Mouse (Mus musculus) MEL (cell line): ENCODE data around the gene Unc5b. TPM values are rescaled to one million over a fixed set of nuclear protein-coding genes. Genes with fewer than 3 reads are reported as not detected.

Experiments
- DNase-seq: peaks from one replicate; pipeline ENCODE4 v3.0.0; 2011; ENCODE audit warnings: low read depth, low spot score
- H3K27ac ChIP-seq: 2 replicates; pipeline ENCODE4 v1.5.1; 2012; ENCODE audit warnings: low read depth, mild to moderate bottlenecking, control low read depth, low read length, moderate library complexity; ENCODE audit not compliant: control insufficient read depth
- H3K27me3 ChIP-seq, 2 experiments: fragments of 150-350 bp in 1 of 2; sonication (generic) in 1 of 2; 2 replicates each; pipeline ENCODE4 v1.6.1; 2012; ENCODE audit warnings: low read length in 2 of 2, mild to moderate bottlenecking in 2 of 2, improper control_type of control experiment in 1 of 2, moderate library complexity in 1 of 2; ENCODE audit not compliant: insufficient read depth in 2 of 2, control insufficient read depth in 1 of 2
- H3K36me3 ChIP-seq, 2 experiments: 2 replicates each; pipeline ENCODE4 v1.6.1; 2012 to 2014; ENCODE audit warnings: low read length in 2 of 2, improper control_type of control experiment in 1 of 2, inconsistent platforms in 1 of 2, mild to moderate bottlenecking in 1 of 2; ENCODE audit not compliant: insufficient read depth in 2 of 2, control insufficient read depth in 1 of 2
- H3K4me1 ChIP-seq, 2 experiments: fragments of 150-350 bp in 1 of 2; sonication (generic) in 1 of 2; 2 replicates each; pipeline ENCODE4 v1.6.1; 2012; ENCODE audit warnings: low read length in 2 of 2, improper control_type of control experiment in 1 of 2, mild to moderate bottlenecking in 1 of 2; ENCODE audit not compliant: insufficient read depth in 2 of 2, control insufficient read depth in 1 of 2
- H3K4me3 ChIP-seq, 2 experiments: fragments of 150-350 bp in 1 of 2; sonication (generic) in 1 of 2; 2 replicates each; pipeline ENCODE4 v1.5.1; 2012; ENCODE audit warnings: low read depth in 2 of 2, low read length in 2 of 2, mild to moderate bottlenecking in 2 of 2, moderate library complexity in 2 of 2, control low read depth in 1 of 2, improper control_type of control experiment in 1 of 2; ENCODE audit not compliant: control insufficient read depth in 1 of 2, insufficient read depth in 1 of 2
- H3K79me2 ChIP-seq: 2 replicates; pipeline ENCODE4 v1.6.1; 2012; ENCODE audit warnings: mild to moderate bottlenecking, low read length, moderate library complexity; ENCODE audit not compliant: control insufficient read depth, poor library complexity, insufficient read depth
- H3K9ac ChIP-seq: 2 replicates; pipeline ENCODE4 v1.6.1; 2012; ENCODE audit warnings: low read depth, mild to moderate bottlenecking, control low read depth, low read length, moderate library complexity; ENCODE audit not compliant: control insufficient read depth, poor library complexity, severe bottlenecking
- H3K9me3 ChIP-seq: fragments of 150-350 bp; sonication (generic); replicated peaks from 2 replicates; pipeline ENCODE4 v1.6.1; 2012; ENCODE audit warnings: mild to moderate bottlenecking, low read length, improper control_type of control experiment, moderate library complexity; ENCODE audit not compliant: insufficient read depth
- CHD2 ChIP-seq: IDR thresholded peaks from 2 replicates; pipeline ENCODE4 v1.6.1; 2011; ENCODE audit warnings: low read length, improper control_type of control experiment
- CTCF ChIP-seq, 3 experiments: IDR thresholded peaks in 2 of 3; conservative IDR thresholded peaks in 1 of 3; 2 replicates each; pipeline ENCODE4 v1.5.1; 2011 to 2012; ENCODE audit warnings: low read length in 3 of 3, low read depth in 2 of 3, mild to moderate bottlenecking in 2 of 3, improper control_type of control experiment in 1 of 3, inconsistent platforms in 1 of 3, mixed read lengths in 1 of 3, moderate library complexity in 1 of 3; ENCODE audit not compliant: control insufficient read depth in 1 of 3, insufficient read depth in 1 of 3, poor library complexity in 1 of 3, severe bottlenecking in 1 of 3
- ELF1 ChIP-seq: IDR thresholded peaks from 2 replicates; pipeline ENCODE4 v1.6.1; 2014; ENCODE audit warnings: low read depth, mild to moderate bottlenecking, inconsistent platforms, low read length, improper control_type of control experiment, moderate library complexity
- EP300 ChIP-seq, 2 experiments: IDR thresholded peaks; 2 replicates each; pipeline ENCODE4 v1.6.1; 2011; ENCODE audit warnings: improper control_type of control experiment in 2 of 2, low read length in 2 of 2, low read depth in 1 of 2, mild to moderate bottlenecking in 1 of 2
- ETS1 ChIP-seq: IDR thresholded peaks from 2 replicates; pipeline ENCODE4 v1.6.1; 2012; ENCODE audit warnings: low read depth, mild to moderate bottlenecking, inconsistent platforms, low read length, improper control_type of control experiment, moderate library complexity
- HCFC1 ChIP-seq: IDR thresholded peaks from 2 replicates; pipeline ENCODE4 v1.6.1; 2012; ENCODE audit warnings: low read depth, mild to moderate bottlenecking, inconsistent platforms, low read length, improper control_type of control experiment, moderate library complexity
- KAT2A ChIP-seq: conservative IDR thresholded peaks from 2 replicates; pipeline ENCODE4 v1.6.1; 2012; ENCODE audit warnings: low read depth, low read length, improper control_type of control experiment, inconsistent platforms
- MAX ChIP-seq: IDR thresholded peaks from 2 replicates; pipeline ENCODE4 v1.6.1; 2011; ENCODE audit warnings: low read length, improper control_type of control experiment
- MEF2A ChIP-seq: IDR thresholded peaks from 2 replicates; pipeline ENCODE4 v1.6.1; 2014; ENCODE audit warnings: low read depth, mild to moderate bottlenecking, inconsistent platforms, low read length, improper control_type of control experiment; ENCODE audit not compliant: poor library complexity, insufficient replicate concordance, severe bottlenecking; ENCODE audit errors: extremely low read depth
- MYB ChIP-seq: IDR thresholded peaks from 2 replicates; pipeline ENCODE4 v1.6.1; 2011; ENCODE audit warnings: mild to moderate bottlenecking, low read depth, low read length, improper control_type of control experiment
- MYC ChIP-seq: IDR thresholded peaks from 2 replicates; pipeline ENCODE4 v1.6.1; 2011; ENCODE audit warnings: low read depth, mild to moderate bottlenecking, low read length, improper control_type of control experiment, moderate library complexity
- NELFE ChIP-seq: IDR thresholded peaks from 2 replicates; pipeline ENCODE4 v1.6.1; 2011; ENCODE audit warnings: low read depth, low read length, improper control_type of control experiment
- NRF1 ChIP-seq: IDR thresholded peaks from 2 replicates; pipeline ENCODE4 v1.6.1; 2014; ENCODE audit warnings: low read depth, mild to moderate bottlenecking, inconsistent platforms, low read length, improper control_type of control experiment, moderate library complexity; ENCODE audit not compliant: poor library complexity, insufficient read depth, severe bottlenecking
- POLR2A ChIP-seq, 2 experiments: IDR thresholded peaks; 2 replicates each; pipeline ENCODE4 v1.6.1; 2011 to 2012; ENCODE audit warnings: low read length in 2 of 2, mild to moderate bottlenecking in 2 of 2, control low read depth in 1 of 2, improper control_type of control experiment in 1 of 2, low read depth in 1 of 2, moderate library complexity in 1 of 2; ENCODE audit not compliant: control insufficient read depth in 1 of 2, insufficient read depth in 1 of 2, poor library complexity in 1 of 2
- POLR2AphosphoS2 ChIP-seq: IDR thresholded peaks from 2 replicates; pipeline ENCODE4 v1.6.1; 2011; ENCODE audit warnings: low read length, improper control_type of control experiment
- POLR2AphosphoS5 ChIP-seq: IDR thresholded peaks from 2 replicates; pipeline ENCODE4 v1.6.1; 2012; ENCODE audit warnings: low read depth, borderline replicate concordance, mild to moderate bottlenecking, inconsistent platforms, low read length, moderate library complexity, mixed read lengths
- RAD21 ChIP-seq: IDR thresholded peaks from 2 replicates; pipeline ENCODE4 v1.6.1; 2011; ENCODE audit warnings: mild to moderate bottlenecking, low read depth, low read length, improper control_type of control experiment
- RCOR1 ChIP-seq: IDR thresholded peaks from 2 replicates; pipeline ENCODE4 v1.6.1; 2012; ENCODE audit warnings: low read depth, mild to moderate bottlenecking, inconsistent platforms, low read length, improper control_type of control experiment
- SIN3A ChIP-seq: IDR thresholded peaks from 2 replicates; pipeline ENCODE4 v1.6.1; 2012; ENCODE audit warnings: low read length, improper control_type of control experiment, inconsistent platforms
- SMC3 ChIP-seq: IDR thresholded peaks from 2 replicates; pipeline ENCODE4 v1.6.1; 2011; ENCODE audit warnings: low read depth, low read length, improper control_type of control experiment
- TAL1 ChIP-seq: IDR thresholded peaks from 2 replicates; pipeline ENCODE4 v1.6.1; 2012; ENCODE audit warnings: mild to moderate bottlenecking, inconsistent platforms, low read length, moderate library complexity, mixed read lengths
- TBP ChIP-seq: IDR thresholded peaks from 2 replicates; pipeline ENCODE4 v1.8.0; 2011; ENCODE audit warnings: low read depth, low read length, improper control_type of control experiment
- TCF12 ChIP-seq: IDR thresholded peaks from 2 replicates; pipeline ENCODE4 v1.6.1; 2014; ENCODE audit warnings: low read depth, mild to moderate bottlenecking, inconsistent platforms, low read length, improper control_type of control experiment, moderate library complexity
- UBTF ChIP-seq: IDR thresholded peaks from 2 replicates; pipeline ENCODE4 v1.6.1; 2012; ENCODE audit warnings: low read depth, mild to moderate bottlenecking, inconsistent platforms, low read length, improper control_type of control experiment, moderate library complexity, borderline replicate concordance; ENCODE audit not compliant: insufficient read depth
- USF1 ChIP-seq: IDR thresholded peaks from 2 replicates; pipeline ENCODE4 v1.6.1; 2014; ENCODE audit warnings: low read depth, mild to moderate bottlenecking, inconsistent platforms, low read length, improper control_type of control experiment, moderate library complexity
- USF2 ChIP-seq, 2 experiments: IDR thresholded peaks; 2 replicates each; pipeline ENCODE4 v1.6.1; 2011 to 2012; ENCODE audit warnings: improper control_type of control experiment in 2 of 2, low read length in 2 of 2, borderline replicate concordance in 1 of 2, inconsistent platforms in 1 of 2, low read depth in 1 of 2, mild to moderate bottlenecking in 1 of 2; ENCODE audit not compliant: insufficient read depth in 1 of 2
- ZKSCAN1 ChIP-seq: IDR thresholded peaks from 2 replicates; pipeline ENCODE4 v1.6.1; 2012; ENCODE audit warnings: low read depth, mild to moderate bottlenecking, inconsistent platforms, low read length, improper control_type of control experiment, moderate library complexity
- ZMIZ1 ChIP-seq: IDR thresholded peaks from 2 replicates; pipeline ENCODE4 v1.6.1; 2012; ENCODE audit warnings: low read depth, mild to moderate bottlenecking, inconsistent platforms, low read length, improper control_type of control experiment, moderate library complexity
- ZNF384 ChIP-seq: IDR thresholded peaks from 2 replicates; pipeline ENCODE4 v1.6.1; 2012; ENCODE audit warnings: low read depth, mild to moderate bottlenecking, inconsistent platforms, low read length, improper control_type of control experiment
- polyA plus RNA-seq, 2 experiments: library from polyadenylated mRNA; stranded (reverse) in 1 of 2; unstranded in 1 of 2; fragments of >175 nt in 1 of 2; fragments of >200 nt in 1 of 2; gene quantifications; 2 replicates each; pipeline versions ENCODE4 v1.2.1 to v1.2.4; 2012; ENCODE audit warnings: low replicate concordance in 2 of 2, low read depth in 1 of 2; ENCODE audit not compliant: insufficient read length in 2 of 2, insufficient read depth in 1 of 2, missing spikeins in 1 of 2
- total RNA-seq: library from RNA; depleted of rRNA; stranded (reverse); fragments of 300-350 nt; gene quantifications from 2 replicates; pipeline ENCODE4 v1.2.3, GENCODE M21; 2012

Unc5b gene
- total and polyA plus RNA-seq, 3 experiments, result not detected

DNA sequence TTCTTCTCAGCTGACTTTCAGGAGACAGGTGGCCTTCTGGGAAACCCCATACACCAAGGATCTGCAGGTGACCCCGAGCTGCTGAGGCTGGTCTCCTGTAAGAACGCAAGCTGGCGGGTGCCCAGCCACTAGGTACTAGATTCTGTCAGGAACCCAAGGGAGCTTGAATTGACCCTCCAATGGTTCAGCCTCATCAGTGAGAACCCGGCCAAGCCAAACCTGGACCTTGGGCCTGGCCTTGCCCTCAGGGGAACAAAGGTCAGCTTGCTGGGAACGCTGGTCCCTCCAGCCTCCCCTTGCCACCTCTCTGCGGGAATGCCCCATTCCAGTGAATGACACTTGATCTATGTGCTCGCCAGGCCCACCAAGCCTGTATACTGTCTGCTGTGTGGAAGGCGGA, 97.9 kb downstream of the Unc5b start:
- TF ChIP-seq ZNF384, result no peak
- TF ChIP-seq POLR2A (IDR thresholded peaks at IDR 0.05; ENCODE audit: control insufficient read depth in 1 of 2, insufficient read depth in 1 of 2, low read depth in 1 of 2, low read length in 2 of 2, poor library complexity in 1 of 2), result no peak
- no peak for TF ChIP-seq USF2 (IDR thresholded peaks at IDR 0.05; ENCODE audit: borderline replicate concordance in 1 of 2, insufficient read depth in 1 of 2, low read depth in 1 of 2, low read length in 2 of 2)
- TF ChIP-seq SMC3, result no peak
- no peak for TF ChIP-seq MYB
- TF ChIP-seq CHD2, result no peak
- TF ChIP-seq HCFC1, result no peak
- no peak for TF ChIP-seq USF1
- TF ChIP-seq CTCF (IDR thresholded peaks at IDR 0.05 in 2 of 3, conservative IDR thresholded peaks at IDR 0.05 in 1 of 3; ENCODE audit: control insufficient read depth in 1 of 3, insufficient read depth in 1 of 3, low read depth in 2 of 3, low read length in 3 of 3, poor library complexity in 1 of 3, severe bottlenecking in 1 of 3), result no peak
- no peak for TF ChIP-seq RCOR1
- no peak for TF ChIP-seq UBTF
- no peak for TF ChIP-seq KAT2A
- no peak for TF ChIP-seq POLR2AphosphoS2
- TF ChIP-seq POLR2AphosphoS5, result no peak
- no peak for TF ChIP-seq MEF2A
- TF ChIP-seq MYC, result no peak
- no peaks in the 10 kb centered on the region for H3K79me2 ChIP-seq
- H3K27me3 ChIP-seq, result no peaks in the 10 kb centered on the region
- H3K9ac ChIP-seq, result no peak overlapping the region
- no peak overlapping the region for H3K27ac ChIP-seq
- peaks cover 0 to 4% of the 10 kb centered on the region in 2 experiments; a peak in 2 of 4 replicates for H3K4me1 ChIP-seq
- H3K36me3 ChIP-seq, result no peaks in the 10 kb centered on the region
- H3K4me3 ChIP-seq, result no peak overlapping the region
- H3K9me3 ChIP-seq, result no peaks in the 10 kb centered on the region
- DNase-seq, result no peak

DNA sequence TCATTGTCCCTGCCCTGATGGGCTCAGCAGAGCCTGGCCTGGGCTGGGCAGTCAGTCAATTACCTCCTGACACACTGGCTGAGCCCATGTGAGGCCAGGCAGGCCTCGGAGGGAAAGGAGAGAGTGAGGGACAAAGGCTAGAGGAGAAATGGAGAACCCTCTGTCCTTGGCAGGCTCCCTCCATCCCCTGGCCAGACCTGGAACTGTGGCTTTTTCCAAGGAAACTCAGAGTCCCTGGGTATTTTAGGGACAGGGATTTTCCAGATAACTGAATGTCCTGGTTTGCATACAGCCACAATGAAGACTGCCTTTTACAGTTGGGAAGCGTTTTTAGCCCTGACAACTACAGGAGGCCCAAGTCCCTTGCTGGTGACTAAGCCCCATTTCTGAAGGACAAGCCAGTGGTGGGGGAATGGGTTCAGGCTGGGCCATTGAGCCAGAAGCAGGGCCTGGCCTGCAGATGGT, 99.0 kb downstream of the Unc5b start:
- H3K79me2 ChIP-seq, result no peaks in the 10 kb centered on the region
- H3K36me3 ChIP-seq, result no peaks in the 10 kb centered on the region
- no peak overlapping the region for H3K4me3 ChIP-seq
- TF ChIP-seq KAT2A, result no peak
- no peak for TF ChIP-seq MEF2A
- no peak for TF ChIP-seq NRF1
- TF ChIP-seq ZKSCAN1, result no peak
- no peak for TF ChIP-seq ELF1
- no peak for TF ChIP-seq TCF12
- TF ChIP-seq RAD21, result no peak
- no peak for TF ChIP-seq MAX
- TF ChIP-seq MYC, result no peak
- no peak for TF ChIP-seq TBP
- TF ChIP-seq ETS1, result no peak
- no peak for TF ChIP-seq SIN3A
- TF ChIP-seq HCFC1, result no peak
- TF ChIP-seq TAL1, result no peak
- TF ChIP-seq NELFE, result no peak
- no peak for TF ChIP-seq CHD2
- TF ChIP-seq ZMIZ1, result no peak
- no peak for TF ChIP-seq EP300 (IDR thresholded peaks at IDR 0.05; ENCODE audit: low read depth in 1 of 2, low read length in 2 of 2)
- no peak for TF ChIP-seq POLR2AphosphoS5
- no peak for DNase-seq
- no peaks in the 10 kb centered on the region for H3K9me3 ChIP-seq
- H3K27ac ChIP-seq, result no peak overlapping the region
- H3K27me3 ChIP-seq, result no peaks in the 10 kb centered on the region
- peaks cover 0 to 4% of the 10 kb centered on the region in 2 experiments; a peak in 2 of 4 replicates for H3K4me1 ChIP-seq
- H3K9ac ChIP-seq, result no peak overlapping the region
